8 mouse cellular contexts compared by ENCODE assay signal in the genomic region with DNA sequence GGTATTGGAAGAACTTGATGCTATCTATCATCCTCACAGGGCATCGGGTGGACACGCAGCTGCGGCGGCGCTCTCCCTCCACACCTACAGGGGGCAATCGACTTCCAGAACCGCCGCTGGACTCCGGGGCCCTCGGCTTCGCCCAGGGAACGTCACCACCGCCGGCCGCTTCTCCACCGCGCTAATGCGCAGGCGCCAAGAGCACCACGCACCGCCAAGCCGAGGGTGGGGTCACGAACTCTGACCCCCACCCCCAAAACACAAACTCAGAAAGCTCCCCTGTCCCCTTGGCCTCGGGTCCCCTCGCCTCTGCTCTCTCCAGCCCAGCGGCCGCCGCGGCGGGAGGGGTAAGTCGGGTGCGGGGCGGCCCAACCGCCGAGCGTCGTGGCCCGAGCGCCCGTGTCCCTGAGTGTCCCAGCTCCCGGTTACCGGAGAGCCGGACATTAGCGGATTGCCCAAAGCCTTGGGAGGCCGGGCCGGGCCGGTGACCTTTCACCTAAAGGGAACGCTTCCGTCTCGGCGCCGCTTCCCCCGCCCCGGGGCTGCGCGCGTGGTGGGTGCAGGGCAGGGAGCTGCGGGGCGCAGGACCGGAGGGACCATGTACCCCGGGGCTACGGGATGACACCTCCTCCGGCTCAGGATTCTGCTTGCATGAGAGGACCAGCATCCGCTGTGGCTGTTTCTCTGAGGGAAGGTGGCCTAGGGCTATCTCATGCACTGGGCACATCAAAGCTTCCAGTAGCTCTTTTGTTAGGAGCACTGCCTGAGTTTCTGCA. TPM values are rescaled to one million over a fixed set of nuclear protein-coding genes. Genes with fewer than 3 reads are reported as not detected.
DNase-seq lines count a peak whose midpoint lies in the region; ATAC-seq and TF ChIP-seq lines count a peak whose summit lies in the region.

A gene (plus strand): TSS at position 268 of the 776 bp plus-strand sequence.

- H3K9ac ChIP-seq in limb, embryonic 11.5 days (ENCODE audit: low read length) = peak within 1 kb of the TSS; percentile 82
- peak within 1 kb of the TSS; percentile 92 for H3K9ac ChIP-seq in midbrain, embryonic 13.5 days (replicated peaks)

- TF ChIP-seq CTCF in kidney, adult 2 months (conservative IDR thresholded peaks at IDR 0.05; ENCODE audit: insufficient read depth, insufficient read length, low read depth, low read length) = peak; percentile 65
- peak; percentile 67; the same call in 1 of the 2 replicates for TF ChIP-seq CTCF in small intestine, adult 2 months (IDR thresholded peaks at IDR 0.05; ENCODE audit: extremely low read depth, insufficient read length, insufficient replicate concordance, low read depth, low read length)

- H3K27me3 ChIP-seq in erythroblast, embryonic 14.5 days (ENCODE audit: control insufficient read depth) = no peaks in the 10 kb centered on the region
- no peaks in the 10 kb centered on the region for H3K27me3 ChIP-seq in embryonic facial prominence, embryonic 10.5 days (replicated peaks; ENCODE audit: low read depth, poor library complexity, severe bottlenecking)
- no peaks in the 10 kb centered on the region for H3K27me3 ChIP-seq in kidney, adult 2 months (replicated peaks; ENCODE audit: control insufficient read depth, insufficient read depth, low read length)
- no peaks in the 10 kb centered on the region for H3K27me3 ChIP-seq in limb, embryonic 11.5 days (ENCODE audit: control insufficient read depth, insufficient read depth, low read length)
- H3K27me3 ChIP-seq in midbrain, embryonic 13.5 days = no peaks in the 10 kb centered on the region
- H3K27me3 ChIP-seq in small intestine, adult 2 months (ENCODE audit: control insufficient read depth, insufficient read depth, low read length) = no peaks in the 10 kb centered on the region

- DNase-seq in embryonic facial prominence, embryonic 10.5 days (ENCODE audit: low spot score) = peak; percentile 93
- peak; percentile 93 to 94 for DNase-seq in heart, adult 18-20 months
- peak; percentile 94 for DNase-seq in kidney, adult 2 months
- DNase-seq in limb, embryonic 11.5 days (ENCODE audit: low spot score) = peak; percentile 91

- H3K4me1 ChIP-seq in erythroblast, embryonic 14.5 days (ENCODE audit: control insufficient read depth) = peaks cover 20% of the 10 kb centered on the region
- H3K4me1 ChIP-seq in embryonic facial prominence, embryonic 10.5 days = peaks cover 22% of the 10 kb centered on the region
- H3K4me1 ChIP-seq in kidney, adult 2 months (ENCODE audit: control insufficient read depth, insufficient read depth, low read length) = peaks cover 9% of the 10 kb centered on the region
- H3K4me1 ChIP-seq in limb, embryonic 11.5 days (ENCODE audit: control insufficient read depth, insufficient read depth, low read length) = 0 out of 2 replicates have a peak, but pooled peaks cover 6% of the 10 kb centered on the region
- H3K4me1 ChIP-seq in midbrain, embryonic 13.5 days (replicated peaks) = peaks cover 25% of the 10 kb centered on the region
- peaks cover 9% of the 10 kb centered on the region for H3K4me1 ChIP-seq in small intestine, adult 2 months (ENCODE audit: control insufficient read depth, insufficient read depth, insufficient read length, low read length)

- H3K36me3 ChIP-seq in erythroblast, embryonic 14.5 days (ENCODE audit: control insufficient read depth) = peaks cover 3% of the 10 kb centered on the region; the same call in 1 of the 2 replicates
- peaks cover 8% of the 10 kb centered on the region for H3K36me3 ChIP-seq in embryonic facial prominence, embryonic 10.5 days (replicated peaks)
- no peaks in the 10 kb centered on the region for H3K36me3 ChIP-seq in kidney, adult 2 months (ENCODE audit: control insufficient read depth, insufficient read depth, low read length)
- H3K36me3 ChIP-seq in limb, embryonic 11.5 days (ENCODE audit: control insufficient read depth, insufficient read depth, low read length) = no peaks in the 10 kb centered on the region
- no peaks in the 10 kb centered on the region for H3K36me3 ChIP-seq in midbrain, embryonic 13.5 days
- H3K36me3 ChIP-seq in small intestine, adult 2 months (ENCODE audit: control insufficient read depth, insufficient read depth, low read length) = no peaks in the 10 kb centered on the region

- WGBS in embryonic facial prominence, embryonic 10.5 days = under 1% methylated on average over 64 of the region's 64 CpGs
- under 1% methylated on average over 64 of the region's 64 CpGs for WGBS in kidney, adult 2 months
- WGBS in limb, embryonic 11.5 days = under 1% methylated on average over 51 of the region's 64 CpGs
- under 1% methylated on average over 59 of the region's 64 CpGs for WGBS in midbrain, embryonic 13.5 days
- under 1% methylated on average over 64 of the region's 64 CpGs for WGBS in small intestine, adult 2 months

- no peaks in the 10 kb centered on the region for H3K9me3 ChIP-seq in erythroblast, embryonic 14.5 days (ENCODE audit: control insufficient read depth, low read length)
- H3K9me3 ChIP-seq in embryonic facial prominence, embryonic 10.5 days = no peaks in the 10 kb centered on the region
- no peaks in the 10 kb centered on the region for H3K9me3 ChIP-seq in limb, embryonic 11.5 days (ENCODE audit: control insufficient read depth, low read length)
- H3K9me3 ChIP-seq in midbrain, embryonic 13.5 days = no peaks in the 10 kb centered on the region

- H3K4me3 ChIP-seq in erythroblast, embryonic 14.5 days (replicated peaks) = peak within 1 kb of the TSS; percentile 77
- H3K4me3 ChIP-seq in embryonic facial prominence, embryonic 10.5 days = peak within 1 kb of the TSS; percentile 80
- peak within 1 kb of the TSS; percentile 76 for H3K4me3 ChIP-seq in kidney, adult 2 months (ENCODE audit: insufficient read depth, low read depth, low read length)
- peak within 1 kb of the TSS; percentile 65 for H3K4me3 ChIP-seq in limb, embryonic 11.5 days (ENCODE audit: low read depth, low read length)
- H3K4me3 ChIP-seq in midbrain, embryonic 13.5 days (replicated peaks) = peak within 1 kb of the TSS; percentile 91
- peak within 1 kb of the TSS; percentile 84 for H3K4me3 ChIP-seq in small intestine, adult 2 months (ENCODE audit: low read depth, low read length)

- peak within 1 kb of the TSS; percentile 95 for H3K27ac ChIP-seq in embryonic facial prominence, embryonic 10.5 days (replicated peaks)
- peak within 1 kb of the TSS; percentile 80 for H3K27ac ChIP-seq in kidney, adult 2 months (ENCODE audit: insufficient read depth, low read depth, low read length)
- H3K27ac ChIP-seq in limb, embryonic 11.5 days (replicated peaks; ENCODE audit: low read depth, low read length) = peak within 1 kb of the TSS; percentile 82
- peak within 1 kb of the TSS; percentile 81 for H3K27ac ChIP-seq in midbrain, embryonic 13.5 days
- H3K27ac ChIP-seq in small intestine, adult 2 months (ENCODE audit: insufficient read depth, low read depth, low read length) = peak within 1 kb of the TSS; percentile 89

- peak within 1 kb of the TSS; percentile 61 for H3K4me2 ChIP-seq in limb, embryonic 11.5 days (ENCODE audit: low read depth, severe bottlenecking)
- H3K4me2 ChIP-seq in midbrain, embryonic 13.5 days (replicated peaks) = peak within 1 kb of the TSS; percentile 57

- TF ChIP-seq POLR2A in kidney, adult 2 months (IDR thresholded peaks at IDR 0.05; ENCODE audit: low read depth, low read length) = no peak
- peak; percentile 30; the same call in 1 of the 2 replicates for TF ChIP-seq POLR2A in small intestine, adult 2 months (IDR thresholded peaks at IDR 0.05; ENCODE audit: low read depth, low read length)

- no peak; the same call in 1 of the 2 replicates for ATAC-seq in erythroblast, adult 5-6 weeks (replicated peaks; ENCODE audit: low FRiP score, poor library complexity, severe bottlenecking)
- peak; percentile 89 for ATAC-seq in limb, embryonic 11.5 days (ENCODE audit: insufficient number of reproducible peaks, low FRiP score, low TSS enrichment, low read depth)
- peak; percentile 95 for ATAC-seq in midbrain, embryonic 13.5 days

RNA-seq across cellular contexts. Expression of the gene that starts here (rescaled TPM):
- 0.03 TPM in 2 replicates for polyA plus RNA-seq in erythroblast, embryonic 14.5 days (2012)
- total RNA-seq in erythroblast, adult 5-6 weeks (2015; ENCODE audit: low replicate concordance) = 0.38 and 3.6 TPM in 2 replicates
- 1.1 and 2.8 TPM in 2 replicates for total RNA-seq in erythroblast, adult 5-6 weeks (2017; ENCODE audit: low replicate concordance)
- polyA plus RNA-seq in embryonic facial prominence, embryonic 10.5 days (2016; fragmentation: Nextera tagmentation; extraction: Ambion mirVana) = 12.1 and 12.8 TPM in 2 replicates
- 1 to 10 TPM; 5.2 to 7.3 TPM for total RNA-seq in heart, adult 18-20 months (2021)
- 4.0 and 4.1 TPM in 2 replicates for polyA plus RNA-seq in kidney, adult 2 months (2012; rRNA removed)
- 11.6 and 13.6 TPM in 2 replicates for polyA plus RNA-seq in limb, embryonic 11.5 days (2014; fragmentation: Nextera tagmentation; extraction: Ambion mirVana)
- 9.5 and 10.0 TPM in 2 replicates for polyA plus RNA-seq in midbrain, embryonic 13.5 days (2015; fragmentation: Nextera tagmentation; extraction: Ambion mirVana)
- 1.0 and 2.8 TPM in 2 replicates for polyA plus RNA-seq in small intestine, adult 2 months (2012; rRNA removed)
